Mouse (Mus musculus) small intestine, adult 2 months (tissue): ENCODE data around the gene Tnfrsf11a. TPM values are rescaled to one million over a fixed set of nuclear protein-coding genes. Genes with fewer than 3 reads are reported as not detected.
A peak's percentile ranks its signal among the peaks of the same experiment; 100 is the strongest.

Experiments used
- H3K27ac ChIP-seq: fragments of 200-500 bp; 2 replicates; pipeline ENCODE4 v1.5.1; 2012; ENCODE audit warnings: low read depth, low read length, control low read depth, inconsistent platforms; ENCODE audit not compliant: insufficient read depth
- H3K27me3 ChIP-seq: fragments of 200-500 bp; 2 replicates; pipeline ENCODE4 v1.6.1; 2012; ENCODE audit warnings: mild to moderate bottlenecking, moderate library complexity, low read length, inconsistent platforms; ENCODE audit not compliant: control insufficient read depth, insufficient read depth
- H3K36me3 ChIP-seq: fragments of 200-500 bp; 2 replicates; pipeline ENCODE4 v1.6.1; 2012; ENCODE audit warnings: mild to moderate bottlenecking, low read length, control low read depth, inconsistent platforms; ENCODE audit not compliant: control insufficient read depth, insufficient read depth
- H3K4me1 ChIP-seq: fragments of 200-500 bp; 2 replicates; pipeline ENCODE4 v1.6.1; 2012; ENCODE audit warnings: low read length, inconsistent platforms, mixed read lengths; ENCODE audit not compliant: control insufficient read depth, insufficient read depth, insufficient read length
- H3K4me3 ChIP-seq: fragments of 200-500 bp; 2 replicates; pipeline ENCODE4 v1.5.1; 2012; ENCODE audit warnings: low read depth, mild to moderate bottlenecking, control low read depth, inconsistent platforms, low read length, moderate library complexity
- CTCF ChIP-seq: fragments of 200-500 bp; IDR thresholded peaks from 2 replicates; pipeline ENCODE4 v1.5.1; 2012; ENCODE audit warnings: low read depth, mild to moderate bottlenecking, control low read depth, inconsistent platforms, low read length, moderate library complexity, mixed read lengths; ENCODE audit not compliant: insufficient replicate concordance, insufficient read length; ENCODE audit errors: extremely low read depth
- POLR2A ChIP-seq: fragments of 200-500 bp; IDR thresholded peaks from 2 replicates; pipeline ENCODE4 v1.6.1; 2012; ENCODE audit warnings: low read depth, mild to moderate bottlenecking, control low read depth, inconsistent platforms, low read length, moderate library complexity
- WGBS: fragments of 180-500 bp; shearing (Covaris S2); methylation state at CpG from one replicate; pipeline ENCODE4 v1.1.7; 2018; 5-methylcytosine and 5-hydroxymethylcytosine counted together
- polyA plus RNA-seq: library from polyadenylated mRNA; depleted of rRNA; stranded (reverse); fragments of >200 nt; gene quantifications from 2 replicates; pipeline ENCODE4 v1.2.3, GENCODE M21; 2012; rRNA removed

Tnfrsf11a gene
- polyA plus RNA-seq, 1 experiment, result 47.7 TPM

DNA sequence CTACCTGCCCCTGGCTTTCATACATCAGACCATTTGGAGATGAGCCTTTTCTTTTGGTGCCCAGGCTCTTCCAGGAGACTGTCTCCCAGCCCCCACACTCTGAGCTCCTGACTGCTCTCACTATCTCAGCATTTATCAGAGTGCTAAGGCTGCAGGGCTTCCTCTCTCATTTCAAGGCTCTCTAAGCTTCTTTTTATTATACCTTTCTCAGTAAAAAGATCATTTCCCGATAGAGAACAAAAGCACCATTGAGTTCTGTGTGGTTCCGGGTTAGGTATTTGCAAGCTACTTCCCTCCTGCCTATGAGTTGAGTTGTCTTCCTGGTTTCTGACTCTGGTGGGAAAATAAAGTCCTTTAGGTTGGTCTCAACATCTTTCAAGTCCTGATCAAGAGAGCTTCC, 103.0 kb downstream of the Tnfrsf11a start:
- no peak for TF ChIP-seq CTCF
- no peak for TF ChIP-seq POLR2A
- H3K27ac ChIP-seq, result no peak overlapping the region
- 29% methylated on average over 2 of the region's 2 CpGs for WGBS

DNA sequence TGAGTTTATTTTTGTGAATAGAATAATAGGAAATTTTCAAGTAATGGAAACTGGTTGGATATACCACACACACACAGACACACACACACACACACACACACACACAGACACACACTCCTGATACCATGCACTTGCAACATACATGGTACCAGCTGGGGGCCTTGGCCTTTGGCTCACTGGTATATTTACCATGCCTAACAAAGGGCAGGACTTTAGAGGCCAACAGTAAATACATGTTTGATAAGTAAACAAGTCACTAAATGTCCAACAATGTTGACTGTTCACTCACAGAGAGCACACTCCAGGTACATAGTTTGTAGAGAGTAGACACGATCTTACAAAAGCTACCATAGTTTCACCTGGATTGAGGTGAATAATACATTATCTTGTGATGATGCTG, 104.6 kb downstream of the Tnfrsf11a start:
- H3K4me1 ChIP-seq, result peaks cover 10% of the 10 kb centered on the region; the same call in 1 of the 2 replicates
- H3K4me3 ChIP-seq, result no peak overlapping the region
- WGBS, result 91% methylated on average over 1 of the region's 1 CpGs
- no peak overlapping the region for H3K27ac ChIP-seq
- H3K36me3 ChIP-seq, result no peaks in the 10 kb centered on the region
- TF ChIP-seq POLR2A, result no peak
- no peak for TF ChIP-seq CTCF
- H3K27me3 ChIP-seq, result no peaks in the 10 kb centered on the region

More for the DNA sequence above, 103.0 kb downstream of the Tnfrsf11a start:
- Histone ChIP-seq H3K36me3 (no peaks in the 10 kb centered on the region), H3K4me1 (peaks cover 10% of the 10 kb centered on the region; the same call in 1 of the 2 replicates), H3K27me3 (no peaks in the 10 kb centered on the region), H3K4me3 (no peak overlapping the region)

DNA sequence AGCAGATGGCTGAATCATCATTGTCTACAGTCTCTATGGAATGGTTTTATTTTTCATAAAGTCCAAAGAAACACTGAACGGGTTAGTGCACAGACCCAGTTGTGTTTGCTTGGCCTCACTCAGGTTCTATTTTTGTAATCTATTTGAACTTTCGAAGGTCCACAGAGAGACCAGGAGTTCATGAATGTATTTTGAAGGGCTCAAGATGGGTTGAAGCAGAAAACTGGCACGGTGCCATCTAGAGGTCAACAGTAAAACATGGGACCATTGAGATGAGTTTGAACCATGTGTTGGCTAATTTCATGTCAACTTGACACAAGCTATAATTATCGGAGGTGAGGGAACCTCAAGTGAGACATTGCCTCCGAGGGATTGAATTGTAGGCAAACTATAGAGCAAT, 105.1 kb downstream of the Tnfrsf11a start:
- TF ChIP-seq POLR2A, result no peak
- no peak for TF ChIP-seq CTCF
- no peaks in the 10 kb centered on the region for H3K27me3 ChIP-seq
- H3K4me1 ChIP-seq, result peaks cover 10% of the 10 kb centered on the region; the same call in 1 of the 2 replicates
- 87% methylated on average over 5 of the region's 5 CpGs for WGBS
- H3K36me3 ChIP-seq, result no peaks in the 10 kb centered on the region
- no peak overlapping the region for H3K27ac ChIP-seq
- H3K4me3 ChIP-seq, result no peak overlapping the region

DNA sequence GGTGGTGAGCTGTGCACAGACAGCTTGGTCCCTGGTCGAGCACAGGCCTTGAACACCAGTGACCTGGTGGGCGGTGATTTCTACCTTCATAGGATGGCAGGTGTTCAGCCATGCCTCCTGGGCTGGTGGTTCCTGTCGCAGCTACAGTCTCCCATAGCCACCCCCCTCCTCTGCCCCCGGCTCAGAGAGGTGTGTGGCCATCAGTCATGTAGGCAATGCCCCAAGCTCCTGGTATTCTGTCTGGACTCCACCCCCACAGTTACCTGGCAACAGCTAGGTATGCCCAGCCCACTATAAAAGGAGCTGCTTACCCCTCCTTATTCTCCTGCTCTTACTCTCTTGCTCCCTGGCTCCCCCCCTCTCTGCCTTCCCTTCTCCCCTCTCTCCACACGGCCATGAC, 105.8 kb downstream of the Tnfrsf11a start:
- 59% methylated on average over 5 of the region's 5 CpGs for WGBS
- TF ChIP-seq POLR2A, result no peak

DNA sequence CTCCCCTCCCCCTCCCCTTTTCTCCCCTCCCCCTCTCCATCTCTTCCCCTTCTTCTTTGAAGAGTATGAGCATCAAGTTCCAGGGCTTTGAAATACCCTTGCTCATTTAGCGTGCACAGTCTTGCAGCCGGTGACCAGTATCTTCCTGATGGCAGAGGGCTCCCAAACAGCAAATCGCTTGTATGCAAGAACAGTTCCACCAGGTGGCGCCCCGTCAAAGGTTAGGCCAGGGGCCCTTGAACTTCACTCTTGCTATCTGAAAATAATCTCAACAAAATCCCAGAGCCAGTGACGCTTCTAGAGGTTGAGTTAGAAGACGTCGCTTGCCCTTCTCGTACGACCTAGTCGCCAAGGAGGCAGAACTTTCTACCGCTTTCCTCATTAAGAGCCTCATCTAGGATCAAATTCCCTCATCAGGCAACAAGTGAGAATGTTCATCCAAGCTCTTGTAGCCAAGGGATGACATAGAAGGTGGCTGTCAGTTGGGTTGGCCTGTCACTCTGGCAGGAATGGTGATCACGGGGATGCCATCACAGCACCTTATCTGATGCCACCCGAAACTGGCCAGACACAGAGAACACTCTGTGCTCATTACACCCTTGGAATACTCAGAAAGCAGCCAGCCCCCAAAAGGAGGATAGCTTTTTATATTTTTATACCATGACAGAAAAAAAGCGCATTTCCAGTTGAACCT, 110.7 kb downstream of the Tnfrsf11a start:
- peak; percentile 93; the same call in 1 of the 2 replicates for TF ChIP-seq CTCF
- TF ChIP-seq POLR2A, result no peak
- 20% methylated on average over 15 of the region's 15 CpGs for WGBS
- Histone ChIP-seq H3K36me3 (no peaks in the 10 kb centered on the region), H3K27me3 (no peaks in the 10 kb centered on the region), H3K4me3 (no peak overlapping the region), H3K4me1 (no peaks in the 10 kb centered on the region; the same call in 1 of the 2 replicates), H3K27ac (no peak overlapping the region)

More for the DNA sequence above, 105.8 kb downstream of the Tnfrsf11a start:
- H3K36me3 ChIP-seq, result no peaks in the 10 kb centered on the region
- no peak overlapping the region for H3K27ac ChIP-seq
- H3K27me3 ChIP-seq, result no peaks in the 10 kb centered on the region
- H3K4me3 ChIP-seq, result no peak overlapping the region
- peaks cover 7% of the 10 kb centered on the region; the same call in 1 of the 2 replicates for H3K4me1 ChIP-seq

DNA sequence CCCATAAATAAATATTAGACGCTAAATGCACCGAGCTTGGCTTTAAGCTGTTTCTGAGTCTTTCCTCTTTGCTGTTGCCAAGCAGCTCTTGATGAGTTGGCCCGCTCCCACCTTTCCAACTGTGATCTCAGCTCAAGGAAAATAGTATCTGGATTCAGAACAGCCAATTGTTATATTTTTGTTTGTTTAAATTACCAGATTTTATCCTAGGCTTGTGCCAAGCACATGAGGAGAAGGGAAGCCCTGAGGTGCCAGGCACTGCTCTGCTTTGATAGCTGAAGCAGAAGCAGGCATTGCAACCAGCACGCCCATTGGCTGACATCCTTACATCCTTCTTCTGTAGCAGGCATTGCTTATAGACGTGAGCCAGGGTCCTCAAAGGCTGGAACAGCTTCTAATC, 114.5 kb downstream of the Tnfrsf11a start:
- Histone ChIP-seq H3K36me3 (no peaks in the 10 kb centered on the region), H3K27ac (no peak overlapping the region), H3K4me1 (no peaks in the 10 kb centered on the region; the same call in 1 of the 2 replicates), H3K4me3 (no peak overlapping the region), H3K27me3 (no peaks in the 10 kb centered on the region)
- TF ChIP-seq POLR2A, result no peak
- no peak for TF ChIP-seq CTCF
- 69% methylated on average over 5 of the region's 5 CpGs for WGBS

Other genes starting within 250 kb of the Tnfrsf11a start
- 1.7 and 4.8 TPM in 2 replicates for gene Pign, start 117.0 kb upstream of the Tnfrsf11a start, polyA plus RNA-seq
- gene Relch, start 116.9 kb upstream of the Tnfrsf11a start, polyA plus RNA-seq, result 14.3 and 32.9 TPM in 2 replicates
- 4.4 and 9.0 TPM in 2 replicates for gene Zcchc2, start 209.7 kb downstream of the Tnfrsf11a start, polyA plus RNA-seq